Mouse (Mus musculus): ENCODE data around the gene Ccdc58. TPM values are rescaled to one million over a fixed set of nuclear protein-coding genes. Genes with fewer than 3 reads are reported as not detected.
"Not testable (repeated sequence)": the region's sequence is repeated elsewhere in the genome, so short reads cannot be mapped to it uniquely, and the experiment has no call there.

Gene Ccdc58
- total RNA-seq, 1 experiment from 2014 or later: 54.1 TPM

GRCm38 (mm10) chr16:36074772-36075171, 3.3 kb downstream of the Ccdc58 start:
- no peak for DNase-seq

GRCm38 (mm10) chr16:36079916-36080315, 8.4 kb downstream of the Ccdc58 start:
- DNase-seq: no peak

- no peak for DNase-seq
These were observed 16.4 kb downstream of the Ccdc58 start for GRCm38 (mm10) chr16:36087846-36088245.

GRCm38 (mm10) chr16:36089065-36089464, 17.6 kb downstream of the Ccdc58 start:
- DNase-seq: no peak

GRCm38 (mm10) chr16:36089850-36090616, 18.5 kb downstream of the Ccdc58 start:
- no peak for DNase-seq

GRCm38 (mm10) chr16:36090785-36091509, 19.5 kb downstream of the Ccdc58 start:
- DNase-seq: no peak

GRCm38 (mm10) chr16:36094079-36094478, 22.6 kb downstream of the Ccdc58 start:
- DNase-seq: no peak

GRCm38 (mm10) chr16:36097813-36098499, 26.5 kb downstream of the Ccdc58 start:
- not testable (repeated sequence) for DNase-seq

GRCm38 (mm10) chr16:36101526-36101925, 30.0 kb downstream of the Ccdc58 start:
- DNase-seq: no peak

GRCm38 (mm10) chr16:36102211-36102610, 30.7 kb downstream of the Ccdc58 start:
- no peak for DNase-seq

- not testable (repeated sequence) for DNase-seq
These were observed 40.0 kb downstream of the Ccdc58 start for GRCm38 (mm10) chr16:36111486-36111885.

GRCm38 (mm10) chr16:36115751-36116150, 44.3 kb downstream of the Ccdc58 start:
- DNase-seq: not testable (repeated sequence)

GRCm38 (mm10) chr16:36128092-36128491, 56.6 kb downstream of the Ccdc58 start:
- DNase-seq: no peak

- no peak for DNase-seq
These were observed 59.7 kb downstream of the Ccdc58 start, which contains the start of gene Csta1 for GRCm38 (mm10) chr16:36131141-36131540. Gene Csta1, minus strand, starts transcription at chr16:36131241.

- DNase-seq: no peak
These were observed 66.7 kb downstream of the Ccdc58 start for GRCm38 (mm10) chr16:36138201-36138600.

Other genes with a start within 250 kb of the Ccdc58 start
- gene Parp14, start 200.1 kb upstream of the Ccdc58 start, total RNA-seq (2021): 12.9 and 18.6 TPM in 2 replicates
- 10.0 and 14.3 TPM in 2 replicates for gene Parp9, start 133.2 kb upstream of the Ccdc58 start, total RNA-seq (2021)
- 6.9 and 10.8 TPM in 2 replicates for gene Dtx3l, start 132.5 kb upstream of the Ccdc58 start, total RNA-seq (2021)
- gene Kpna1, start 92.9 kb upstream of the Ccdc58 start, total RNA-seq (2021): 62.0 and 69.0 TPM in 2 replicates
- gene Wdr5b, start 30.5 kb upstream of the Ccdc58 start, total RNA-seq (2021): 5.7 and 5.9 TPM in 2 replicates
- 164 TPM in 2 replicates for gene Fam162a, start 91 bp upstream of the Ccdc58 start, total RNA-seq (2021)
- gene Csta1, start 59.6 kb downstream of the Ccdc58 start, total RNA-seq (2021): not detected in 2 replicates
- not detected in 2 replicates for gene Stfa2l1, start 85.1 kb downstream of the Ccdc58 start, total RNA-seq (2021)
- not detected in 2 replicates for gene Gm5483, start 112.5 kb downstream of the Ccdc58 start, total RNA-seq (2021)
- gene Gm5416, start 138.7 kb downstream of the Ccdc58 start, total RNA-seq (2021): not detected in 2 replicates
- gene 2010005H15Rik, start 149.8 kb downstream of the Ccdc58 start, total RNA-seq (2021): 1.1 TPM in 1 of 2 replicates, not detected in the other
- not detected in 2 replicates for gene Stfa1, start 205.3 kb downstream of the Ccdc58 start, total RNA-seq (2021)

All from adrenal gland, postnatal 25 days (tissue).